Mouse (Mus musculus): ENCODE measurements around the gene Gm8765.
"Not testable (repeated sequence)": the region's sequence is repeated elsewhere in the genome, so short reads cannot be mapped to it uniquely, and the experiment has no call there.

Gm8765 gene

GRCm38 (mm10) chr13:50698012-50698411 lies at the start of gene Gm8765:
Gm8765 (plus strand) TSS chr13:50698312.
- ATAC-seq (ENCODE audit: insufficient number of reproducible peaks, low FRiP score, low TSS enrichment): not testable (repeated sequence)

GRCm38 (mm10) chr13:50648771-50649170 lies 49.3 kb upstream of the Gm8765 start:
- not testable (repeated sequence) for ATAC-seq (ENCODE audit: insufficient number of reproducible peaks, low FRiP score, low TSS enrichment)

DNA sequence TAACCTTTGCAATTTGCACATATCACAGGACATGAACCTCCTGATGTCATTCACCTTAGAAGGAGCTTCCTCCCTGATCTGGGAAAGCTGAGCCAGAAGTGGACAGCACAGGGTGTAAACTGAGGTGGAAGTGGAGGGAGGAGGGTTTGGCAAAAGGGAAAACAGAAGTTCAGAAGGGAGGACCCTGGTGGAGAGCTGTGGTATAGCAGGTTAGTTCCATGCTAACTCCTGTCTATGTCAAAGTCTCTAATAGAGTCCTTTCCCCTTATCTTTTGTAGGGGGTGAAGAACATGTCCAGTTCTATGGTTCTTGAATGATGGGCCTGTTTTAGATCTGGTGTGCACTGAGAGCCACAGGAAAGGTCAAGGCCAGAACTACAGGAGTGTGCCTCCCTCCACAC lies 52.2 kb downstream of the Gm8765 start:
- not testable (repeated sequence) for ATAC-seq (ENCODE audit: insufficient number of reproducible peaks, low FRiP score, low TSS enrichment)

DNA sequence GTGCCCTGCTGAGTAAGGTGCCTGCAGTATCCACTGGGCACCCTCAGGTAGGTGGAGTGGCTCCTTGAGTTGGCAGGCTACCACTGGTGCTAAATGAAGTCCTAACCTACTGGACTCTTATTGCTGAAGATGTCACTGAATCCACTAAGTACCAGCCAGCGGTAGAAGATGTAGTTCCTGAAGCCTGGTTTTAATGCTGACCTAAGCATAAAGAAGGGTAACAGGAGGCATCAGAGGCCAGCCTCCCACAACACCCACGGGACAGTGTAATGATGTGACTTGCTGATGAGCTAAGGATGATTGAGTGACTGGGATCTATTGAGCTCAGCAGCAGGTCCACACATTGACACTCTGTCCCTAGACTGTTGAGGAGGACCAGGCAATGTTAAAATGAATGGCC lies 53.6 kb downstream of the Gm8765 start:
- ATAC-seq (ENCODE audit: insufficient number of reproducible peaks, low FRiP score, low TSS enrichment): no peak

GRCm38 (mm10) chr13:50752961-50753360 lies 54.8 kb downstream of the Gm8765 start:
- not testable (repeated sequence) for ATAC-seq (ENCODE audit: insufficient number of reproducible peaks, low FRiP score, low TSS enrichment)
